Mouse (Mus musculus) heart, embryonic 10.5 days (tissue): ENCODE results near the gene Yif1a. TPM values are rescaled to one million over a fixed set of nuclear protein-coding genes. Genes with fewer than 3 reads are reported as not detected.

Experiments
- DNase-seq: peaks from one replicate; pipeline ENCODE4 v3.0.0-alpha.2; 2017; ENCODE audit warnings: low spot score
- H3K27ac ChIP-seq: fragments of 300-500 bp; sonication (generic); 2 replicates; pipeline ENCODE4 v1.5.1; 2016; ENCODE audit warnings: mild to moderate bottlenecking
- H3K27me3 ChIP-seq: fragments of 300-500 bp; sonication (generic); 2 replicates; pipeline ENCODE4 v1.6.1; 2016; ENCODE audit warnings: mild to moderate bottlenecking; ENCODE audit not compliant: poor library complexity, insufficient read depth, severe bottlenecking
- H3K36me3 ChIP-seq: fragments of 300-500 bp; sonication (generic); 2 replicates; pipeline ENCODE4 v1.6.1; 2016; ENCODE audit warnings: mild to moderate bottlenecking, moderate library complexity
- H3K4me1 ChIP-seq: fragments of 300-500 bp; sonication (generic); 2 replicates; pipeline ENCODE4 v1.6.1; 2016; ENCODE audit warnings: mild to moderate bottlenecking
- H3K4me3 ChIP-seq: fragments of 300-500 bp; sonication (generic); 2 replicates; pipeline ENCODE4 v1.5.1; 2016; ENCODE audit warnings: mild to moderate bottlenecking, moderate library complexity
- H3K9me3 ChIP-seq: fragments of 300-500 bp; sonication (generic); 2 replicates; pipeline ENCODE4 v1.6.1; 2016; ENCODE audit warnings: mild to moderate bottlenecking, moderate library complexity
- WGBS: fragments of 180-500 bp; shearing (Covaris S2); methylation state at CpG from one replicate; pipeline ENCODE4 v1.1.7; 2016; 5-methylcytosine and 5-hydroxymethylcytosine counted together
- polyA plus RNA-seq: library from polyadenylated mRNA; unstranded; fragments of >200 nt; fragmentation: Nextera tagmentation; extraction: Ambion mirVana; gene quantifications from 2 replicates; pipeline ENCODE4 v1.2.1, GENCODE M21; 2016

The Yif1a gene
- polyA plus RNA-seq, 1 experiment from 2014 or later, result 94.9 TPM

DNA sequence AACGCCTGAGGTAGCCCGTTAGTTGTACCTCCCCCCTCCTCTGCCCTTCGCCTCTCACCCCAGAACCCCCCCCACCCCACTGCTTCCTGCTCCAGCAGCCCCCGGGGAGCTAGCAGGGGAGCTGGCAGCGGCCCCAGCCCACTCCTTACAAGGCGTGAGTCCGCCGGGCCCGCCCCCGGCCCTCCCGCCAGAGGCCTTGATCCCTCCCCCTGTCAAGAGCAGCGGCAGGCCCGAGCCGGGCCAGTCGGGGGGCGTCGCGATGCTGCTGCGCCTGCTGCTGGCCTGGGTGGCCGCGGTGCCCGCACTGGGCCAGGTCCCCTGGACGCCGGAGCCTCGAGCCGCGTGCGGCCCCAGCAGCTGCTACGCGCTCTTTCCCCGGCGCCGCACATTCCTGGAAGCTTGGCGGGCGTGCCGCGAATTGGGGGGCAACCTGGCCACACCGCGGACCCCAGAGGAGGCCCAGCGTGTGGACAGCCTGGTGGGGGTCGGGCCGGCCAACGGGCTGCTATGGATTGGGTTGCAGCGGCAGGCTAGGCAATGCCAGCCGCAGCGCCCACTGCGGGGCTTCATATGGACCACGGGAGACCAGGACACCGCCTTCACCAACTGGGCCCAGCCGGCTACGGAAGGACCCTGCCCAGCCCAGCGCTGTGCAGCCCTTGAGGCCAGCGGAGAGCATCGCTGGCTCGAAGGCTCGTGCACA lies 20.3 kb upstream of the Yif1a start, which contains the start of gene Cd248:
Cd248 (plus strand) TSS at position 212 of the 703 bp plus-strand sequence.
- Histone ChIP-seq H3K36me3 (no peaks in the 10 kb centered on the region), H3K4me1 (peaks cover 61% of the 10 kb centered on the region), H3K9me3 (no peaks in the 10 kb centered on the region), H3K4me3 (peak within 1 kb of the TSS; percentile 72), H3K27me3 (peaks cover 43% of the 10 kb centered on the region), H3K27ac (peak within 1 kb of the TSS; percentile 92)
- DNase-seq, result peak; percentile 90
- WGBS, result 1% methylated on average over 56 of the region's 56 CpGs

DNA sequence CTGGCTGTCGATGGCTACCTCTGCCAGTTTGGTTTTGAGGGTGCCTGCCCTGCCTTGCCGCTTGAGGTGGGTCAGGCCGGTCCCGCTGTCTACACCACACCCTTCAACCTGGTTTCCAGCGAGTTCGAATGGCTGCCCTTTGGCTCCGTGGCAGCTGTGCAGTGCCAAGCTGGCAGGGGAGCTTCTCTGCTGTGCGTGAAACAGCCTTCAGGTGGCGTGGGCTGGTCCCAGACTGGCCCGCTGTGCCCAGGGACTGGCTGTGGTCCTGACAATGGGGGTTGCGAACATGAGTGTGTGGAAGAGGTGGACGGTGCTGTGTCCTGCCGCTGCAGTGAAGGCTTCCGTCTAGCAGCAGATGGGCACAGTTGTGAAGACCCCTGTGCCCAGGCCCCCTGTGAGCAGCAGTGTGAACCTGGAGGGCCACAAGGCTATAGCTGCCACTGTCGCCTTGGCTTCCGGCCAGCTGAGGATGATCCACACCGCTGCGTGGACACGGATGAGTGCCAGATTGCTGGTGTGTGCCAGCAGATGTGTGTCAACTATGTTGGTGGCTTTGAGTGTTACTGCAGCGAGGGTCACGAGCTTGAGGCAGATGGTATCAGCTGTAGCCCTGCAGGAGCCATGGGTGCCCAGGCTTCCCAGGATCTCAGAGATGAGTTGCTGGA lies 19.6 kb upstream of the Yif1a start:
- Histone ChIP-seq H3K9me3 (no peaks in the 10 kb centered on the region), H3K4me3 (peak overlapping the region; percentile 72), H3K27ac (peak overlapping the region; percentile 92), H3K27me3 (peaks cover 47% of the 10 kb centered on the region), H3K36me3 (no peaks in the 10 kb centered on the region), H3K4me1 (peaks cover 61% of the 10 kb centered on the region)
- no peak for DNase-seq
- WGBS, result 40% methylated on average over 21 of the region's 21 CpGs

DNA sequence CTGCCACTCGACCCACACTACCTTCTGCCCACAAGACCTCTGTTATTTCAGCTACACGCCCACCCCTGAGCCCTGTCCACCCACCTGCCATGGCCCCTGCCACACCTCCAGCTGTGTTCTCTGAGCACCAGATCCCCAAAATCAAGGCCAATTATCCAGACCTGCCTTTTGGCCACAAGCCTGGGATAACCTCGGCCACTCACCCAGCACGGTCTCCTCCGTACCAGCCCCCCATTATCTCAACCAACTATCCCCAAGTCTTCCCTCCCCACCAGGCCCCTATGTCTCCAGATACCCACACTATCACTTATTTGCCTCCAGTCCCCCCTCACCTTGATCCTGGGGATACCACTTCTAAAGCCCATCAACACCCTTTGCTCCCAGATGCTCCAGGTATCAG lies 18.9 kb upstream of the Yif1a start:
- 68% methylated on average over 5 of the region's 5 CpGs for WGBS
- H3K4me3 ChIP-seq, result peak overlapping the region; percentile 72
- peaks cover 61% of the 10 kb centered on the region for H3K4me1 ChIP-seq
- no peaks in the 10 kb centered on the region for H3K9me3 ChIP-seq
- peak overlapping the region; percentile 86 for H3K27ac ChIP-seq
- H3K27me3 ChIP-seq, result peaks cover 51% of the 10 kb centered on the region
- DNase-seq, result no peak
- no peaks in the 10 kb centered on the region for H3K36me3 ChIP-seq

DNA sequence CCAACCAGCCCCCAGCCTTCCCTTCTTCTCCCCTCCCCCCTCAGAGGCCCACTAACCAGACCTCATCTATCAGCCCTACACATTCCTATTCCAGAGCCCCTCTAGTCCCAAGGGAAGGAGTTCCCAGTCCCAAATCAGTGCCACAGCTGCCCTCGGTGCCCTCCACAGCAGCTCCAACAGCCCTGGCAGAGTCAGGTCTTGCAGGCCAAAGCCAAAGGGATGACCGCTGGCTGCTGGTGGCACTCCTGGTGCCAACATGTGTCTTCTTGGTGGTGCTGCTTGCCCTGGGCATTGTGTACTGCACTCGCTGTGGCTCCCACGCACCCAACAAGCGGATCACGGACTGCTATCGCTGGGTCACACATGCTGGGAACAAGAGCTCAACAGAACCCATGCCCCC lies 18.4 kb upstream of the Yif1a start:
- peaks cover 51% of the 10 kb centered on the region for H3K27me3 ChIP-seq
- no peaks in the 10 kb centered on the region for H3K9me3 ChIP-seq
- H3K4me3 ChIP-seq, result peak overlapping the region; percentile 72
- 73% methylated on average over 7 of the region's 7 CpGs for WGBS
- DNase-seq, result no peak
- peaks cover 61% of the 10 kb centered on the region for H3K4me1 ChIP-seq
- peak overlapping the region; percentile 86 for H3K27ac ChIP-seq
- no peaks in the 10 kb centered on the region for H3K36me3 ChIP-seq

DNA sequence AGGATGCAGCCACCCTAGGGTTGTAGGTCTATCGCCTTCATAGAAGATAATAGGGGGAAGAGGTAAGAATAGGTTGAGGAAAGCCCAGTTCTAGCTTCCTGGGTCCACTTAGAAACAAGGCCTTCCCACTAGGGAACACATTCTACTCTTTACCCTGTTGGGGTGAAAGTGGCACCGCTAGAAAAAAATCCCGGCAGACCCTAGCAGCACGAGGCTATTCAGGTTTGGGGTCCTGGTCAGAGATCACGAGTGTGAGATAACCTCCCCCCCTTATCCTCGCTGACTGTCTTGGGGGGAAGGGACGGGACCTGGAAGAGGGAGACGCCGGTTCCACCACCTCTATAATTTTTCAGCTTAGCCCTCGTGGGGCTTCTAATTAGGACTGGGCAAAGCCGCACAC lies 17.3 kb upstream of the Yif1a start:
- H3K9me3 ChIP-seq, result no peaks in the 10 kb centered on the region
- H3K4me1 ChIP-seq, result peaks cover 61% of the 10 kb centered on the region
- H3K4me3 ChIP-seq, result peak overlapping the region; percentile 72
- H3K27ac ChIP-seq, result peak overlapping the region; percentile 86
- H3K36me3 ChIP-seq, result no peaks in the 10 kb centered on the region
- no peak for DNase-seq
- peaks cover 51% of the 10 kb centered on the region for H3K27me3 ChIP-seq
- WGBS, result 7% methylated on average over 11 of the region's 11 CpGs

DNA sequence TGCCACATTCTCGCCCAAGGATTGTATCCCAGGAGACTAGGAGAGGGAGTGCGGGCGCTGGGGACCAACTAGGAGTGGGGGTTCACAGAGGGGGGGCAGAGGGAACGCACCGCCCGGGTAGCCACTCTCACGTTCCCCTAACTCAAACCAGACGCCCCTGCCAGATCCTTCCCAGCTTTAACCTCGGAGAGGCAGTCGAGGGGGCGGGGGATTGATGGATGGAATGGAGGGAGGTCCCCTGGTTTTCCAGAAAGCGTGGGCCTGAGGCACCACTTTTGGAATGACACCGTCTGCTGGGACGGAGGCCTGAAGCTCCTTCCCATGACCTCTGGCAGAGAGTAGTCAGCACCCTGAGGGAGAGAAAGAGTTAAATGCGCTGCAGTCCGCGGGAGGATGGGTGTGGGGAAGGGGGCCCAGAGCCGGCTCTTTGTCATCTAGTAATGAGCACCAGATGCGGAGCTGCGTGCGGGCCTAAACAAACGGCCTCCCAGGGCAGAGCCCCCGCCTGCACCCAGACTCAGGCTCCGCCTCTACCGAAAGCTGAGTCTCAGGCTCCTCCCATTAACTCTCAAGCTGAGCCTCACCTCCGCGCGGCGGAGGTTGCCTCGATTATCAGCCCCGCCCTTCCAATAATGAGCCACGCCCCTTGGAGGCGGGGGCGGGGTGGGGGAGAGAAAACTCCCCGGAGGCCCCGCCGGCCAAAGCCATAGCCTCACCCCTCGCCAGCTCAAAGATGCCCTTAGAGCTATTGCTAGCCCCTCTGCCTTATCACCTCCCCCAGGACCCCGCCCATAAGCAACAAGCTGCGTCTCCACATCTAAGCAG lies 16.6 kb upstream of the Yif1a start:
- peaks cover 51% of the 10 kb centered on the region for H3K27me3 ChIP-seq
- WGBS, result 2% methylated on average over 40 of the region's 40 CpGs

DNA sequence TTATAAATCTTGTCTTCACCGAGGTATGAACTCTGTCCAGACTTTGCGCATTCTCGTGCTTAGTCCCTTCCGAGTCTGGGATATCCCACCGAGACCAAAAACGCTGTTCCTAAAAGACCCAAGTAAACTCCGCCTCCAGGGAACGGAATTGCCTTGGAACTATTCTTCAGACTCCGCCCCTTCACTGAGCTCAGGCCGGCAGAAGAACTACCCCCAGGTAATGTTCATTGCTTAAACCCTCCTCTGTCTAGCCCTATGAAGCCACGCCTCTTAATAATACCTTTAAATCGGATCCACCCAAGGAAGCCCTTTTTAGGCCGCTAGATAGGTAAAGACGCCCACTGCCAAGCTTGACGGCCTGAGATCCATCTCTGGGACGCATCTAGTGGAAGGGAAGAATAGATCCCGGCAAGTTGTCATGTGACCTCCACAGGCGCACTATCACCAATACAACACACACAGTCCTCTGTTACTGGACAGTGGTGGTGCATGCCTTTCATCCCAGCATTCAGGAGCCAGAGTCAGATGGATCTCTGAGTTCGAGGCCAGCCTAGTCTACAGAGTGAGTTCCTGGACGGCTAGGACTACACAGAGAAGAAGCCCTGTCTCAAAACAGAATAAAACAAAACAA lies 15.8 kb upstream of the Yif1a start:
- H3K4me3 ChIP-seq, result peak overlapping the region; percentile 72
- WGBS, result 4% methylated on average over 20 of the region's 20 CpGs
- peak overlapping the region; percentile 86 for H3K27ac ChIP-seq
- H3K27me3 ChIP-seq, result peaks cover 46% of the 10 kb centered on the region
- no peaks in the 10 kb centered on the region for H3K9me3 ChIP-seq
- DNase-seq, result no peak
- H3K36me3 ChIP-seq, result no peaks in the 10 kb centered on the region
- peaks cover 51% of the 10 kb centered on the region for H3K4me1 ChIP-seq

More for the DNA sequence above, 16.6 kb upstream of the Yif1a start:
- H3K4me1 ChIP-seq, result peaks cover 59% of the 10 kb centered on the region
- H3K36me3 ChIP-seq, result no peaks in the 10 kb centered on the region
- DNase-seq, result peak; percentile 94
- H3K27ac ChIP-seq, result peak overlapping the region; percentile 86
- H3K4me3 ChIP-seq, result peak overlapping the region; percentile 72
- H3K9me3 ChIP-seq, result no peaks in the 10 kb centered on the region

DNA sequence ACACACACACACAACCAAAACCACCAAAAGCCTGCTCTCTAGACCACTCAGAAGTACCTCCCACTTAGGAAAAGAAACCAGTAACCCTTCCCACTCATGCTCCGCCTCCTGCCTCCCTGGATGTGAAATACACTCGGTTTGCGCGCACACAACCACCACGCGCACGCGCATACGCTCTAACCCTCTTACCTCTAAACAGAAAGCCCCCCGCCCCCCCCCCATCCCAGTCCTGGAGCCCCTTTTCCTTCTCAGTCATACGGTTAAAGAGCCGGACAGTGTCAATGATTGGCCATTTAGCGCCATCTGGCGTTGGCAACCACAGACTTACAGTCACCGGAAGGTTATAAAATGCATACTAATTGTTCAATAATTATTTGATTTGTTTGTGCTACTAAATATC lies 15.3 kb upstream of the Yif1a start:
- DNase-seq, result no peak
- H3K9me3 ChIP-seq, result no peaks in the 10 kb centered on the region
- H3K4me3 ChIP-seq, result peak overlapping the region; percentile 72
- H3K36me3 ChIP-seq, result no peaks in the 10 kb centered on the region
- H3K27me3 ChIP-seq, result peaks cover 43% of the 10 kb centered on the region
- peaks cover 46% of the 10 kb centered on the region for H3K4me1 ChIP-seq
- 0 out of 2 replicates have a peak overlapping the region, but pooled peaks have one; percentile 86 for H3K27ac ChIP-seq
- WGBS, result 2% methylated on average over 15 of the region's 15 CpGs

DNA sequence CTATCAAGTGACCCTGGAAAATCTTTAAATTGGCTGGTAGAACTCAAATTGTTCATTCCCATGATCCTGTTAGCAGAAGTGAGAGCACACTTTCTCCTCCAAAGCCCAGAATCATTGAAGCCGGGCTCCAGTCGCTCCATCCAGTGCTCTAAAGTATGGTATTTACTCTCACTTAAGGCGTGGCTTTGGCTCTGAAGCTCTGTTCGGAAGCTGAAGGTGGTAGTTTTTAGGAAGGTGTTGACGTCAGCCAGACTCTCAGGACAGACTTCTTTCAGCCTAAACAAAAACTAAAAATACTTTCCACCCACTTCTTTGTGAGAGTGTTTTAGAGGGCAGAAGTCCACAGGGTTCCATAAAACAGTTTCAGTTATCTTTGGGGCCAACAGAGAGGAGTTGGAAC lies 14.8 kb upstream of the Yif1a start:
- WGBS, result 36% methylated on average over 5 of the region's 5 CpGs
- DNase-seq, result no peak
- Histone ChIP-seq H3K27ac (no peak overlapping the region), H3K4me1 (peaks cover 41% of the 10 kb centered on the region), H3K36me3 (no peaks in the 10 kb centered on the region), H3K9me3 (no peaks in the 10 kb centered on the region), H3K27me3 (peaks cover 41% of the 10 kb centered on the region), H3K4me3 (no peak overlapping the region)

DNA sequence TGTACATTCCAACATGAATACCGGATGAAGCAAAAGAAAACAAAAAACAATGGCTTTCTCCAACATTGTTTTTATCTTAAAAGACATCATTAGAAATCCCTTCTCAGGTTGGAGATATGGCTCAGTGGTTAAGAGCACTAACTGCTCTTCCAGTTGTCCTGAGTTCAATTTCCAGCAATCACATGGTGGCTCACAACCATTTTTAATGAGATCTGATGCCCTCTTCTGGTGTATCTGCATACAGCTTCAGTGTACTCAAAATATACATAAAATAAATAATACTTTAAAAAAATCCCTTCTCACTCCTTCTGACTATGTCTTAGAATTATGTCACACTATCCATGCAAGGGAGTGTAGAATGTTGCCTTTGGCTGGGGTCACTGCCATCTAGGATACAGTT lies 9.1 kb upstream of the Yif1a start:
- Histone ChIP-seq H3K36me3 (no peaks in the 10 kb centered on the region), H3K27ac (no peak overlapping the region), H3K9me3 (no peaks in the 10 kb centered on the region), H3K27me3 (peaks cover 49% of the 10 kb centered on the region), H3K4me1 (no peaks in the 10 kb centered on the region), H3K4me3 (no peak overlapping the region)
- WGBS, result 92% methylated on average over 1 of the region's 1 CpGs
- no peak for DNase-seq

DNA sequence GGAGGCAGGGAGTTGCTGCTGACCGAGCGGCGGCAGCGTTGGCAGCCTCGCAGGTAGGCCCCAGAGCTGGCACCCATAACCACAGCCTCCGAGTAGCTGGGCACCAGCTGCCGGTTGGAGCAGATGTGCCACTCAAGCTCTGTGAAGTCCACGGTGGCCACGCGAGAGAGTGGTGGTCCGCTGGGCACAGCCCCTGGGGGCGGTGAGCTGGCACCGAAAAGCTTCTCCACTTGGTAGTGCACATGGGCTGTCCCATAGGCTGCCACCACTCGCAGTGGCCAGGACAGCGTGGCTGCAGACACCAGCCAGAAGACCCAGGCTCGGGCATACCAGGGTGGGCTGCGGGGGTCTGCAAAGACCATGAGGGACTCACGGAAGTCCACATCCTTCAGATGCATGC lies 6.3 kb upstream of the Yif1a start:
- H3K27ac ChIP-seq, result no peak overlapping the region
- no peak overlapping the region for H3K4me3 ChIP-seq
- H3K36me3 ChIP-seq, result no peaks in the 10 kb centered on the region
- no peak for DNase-seq
- H3K9me3 ChIP-seq, result no peaks in the 10 kb centered on the region
- H3K4me1 ChIP-seq, result peaks cover 12% of the 10 kb centered on the region
- 62% methylated on average over 18 of the region's 18 CpGs for WGBS
- H3K27me3 ChIP-seq, result peaks cover 72% of the 10 kb centered on the region

DNA sequence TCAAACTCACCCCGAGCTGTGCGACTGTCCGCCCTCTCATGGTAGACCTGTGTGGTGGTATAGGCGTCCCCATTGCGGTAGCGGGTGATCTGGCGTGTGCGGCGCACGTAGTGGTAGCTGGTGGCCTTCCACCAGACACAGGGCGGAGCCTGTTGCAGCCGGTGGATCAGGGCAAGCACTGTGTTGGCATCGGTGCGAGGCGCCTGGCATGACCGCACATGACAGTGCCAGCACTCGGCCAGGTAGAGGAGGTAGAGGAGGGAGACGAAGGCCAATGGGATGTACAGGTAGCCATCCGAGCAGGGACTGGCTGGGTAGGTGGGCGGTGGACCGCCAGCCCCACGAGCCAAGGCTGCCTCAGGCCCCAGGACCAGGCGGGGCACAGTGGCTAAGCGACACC lies 5.7 kb upstream of the Yif1a start:
- no peak for DNase-seq
- H3K27me3 ChIP-seq, result peaks cover 72% of the 10 kb centered on the region
- H3K36me3 ChIP-seq, result no peaks in the 10 kb centered on the region
- H3K9me3 ChIP-seq, result no peaks in the 10 kb centered on the region
- no peak overlapping the region for H3K4me3 ChIP-seq
- H3K27ac ChIP-seq, result 0 out of 2 replicates have a peak overlapping the region, but pooled peaks have one; percentile 23
- H3K4me1 ChIP-seq, result peaks cover 18% of the 10 kb centered on the region
- WGBS, result 52% methylated on average over 24 of the region's 24 CpGs
